8 mouse cellular contexts compared by ENCODE assay signal in the genomic region with DNA sequence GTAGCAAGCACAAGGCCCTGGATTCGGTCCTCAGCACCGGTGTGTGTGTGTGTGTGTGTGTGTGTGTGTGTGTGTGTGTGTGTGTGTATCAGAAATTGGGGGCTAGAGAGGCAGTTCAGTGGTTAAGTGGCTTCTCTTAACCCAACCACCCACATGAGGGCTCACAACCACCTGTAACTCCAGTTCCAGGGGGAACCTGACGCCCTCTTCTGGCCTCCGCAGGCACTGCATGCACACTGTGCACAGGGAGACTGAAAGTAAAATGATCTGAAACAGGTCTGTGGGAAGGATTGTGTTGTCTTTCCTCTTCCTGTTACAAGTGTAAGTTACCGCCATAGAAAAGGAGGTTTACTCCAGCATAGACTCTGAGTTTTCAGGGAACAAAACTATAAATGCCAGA. TPM values are rescaled to one million over a fixed set of nuclear protein-coding genes. Genes with fewer than 3 reads are reported as not detected.
DNase-seq lines count a peak whose midpoint lies in the region; ATAC-seq lines count a peak whose summit lies in the region.
"Had no signal": no experiment of that assay in that cellular context is flagged by ENCODE, and none has a peak within 500 bp of the region (broad histone marks: within the 10 kb centered on the region; RNA-seq: fewer than 3 reads in every experiment).

No protein-coding gene starts in this region.

- no peaks in the 10 kb centered on the region for H3K27me3 ChIP-seq in liver, embryonic 12.5 days (replicated peaks)
- H3K27me3 ChIP-seq in forebrain, embryonic 13.5 days, result peaks cover 5% of the 10 kb centered on the region; the same call in 1 of the 2 replicates
- H3K27me3 ChIP-seq: embryonic facial prominence, embryonic 15.5 days had no signal

- no peaks in the 10 kb centered on the region for H3K9me3 ChIP-seq in liver, embryonic 12.5 days (replicated peaks)
- no peaks in the 10 kb centered on the region for H3K9me3 ChIP-seq in forebrain, embryonic 13.5 days (replicated peaks)
- H3K9me3 ChIP-seq: embryonic facial prominence, embryonic 15.5 days had no signal

- H3K4me1 ChIP-seq in liver, embryonic 12.5 days, result peaks cover 74% of the 10 kb centered on the region
- peaks cover 61% of the 10 kb centered on the region for H3K4me1 ChIP-seq in brown adipose tissue, adult 24 weeks (ENCODE audit: control insufficient read depth, insufficient read depth, insufficient read length, low read length)
- peaks cover 34% of the 10 kb centered on the region for H3K4me1 ChIP-seq in forebrain, embryonic 13.5 days

- no peak overlapping the region for H3K9ac ChIP-seq in liver, embryonic 12.5 days
- no peak overlapping the region for H3K9ac ChIP-seq in forebrain, embryonic 13.5 days
- H3K9ac ChIP-seq: embryonic facial prominence, embryonic 15.5 days had no signal

- no peak overlapping the region for H3K4me3 ChIP-seq in liver, embryonic 12.5 days
- H3K4me3 ChIP-seq in brown adipose tissue, adult 24 weeks (ENCODE audit: insufficient read depth, low read depth, low read length), result no peak overlapping the region
- H3K4me3 ChIP-seq in forebrain, embryonic 13.5 days, result no peak overlapping the region
- H3K4me3 ChIP-seq: embryonic facial prominence, embryonic 15.5 days had no signal

- WGBS in liver, embryonic 12.5 days (ENCODE audit: insufficient replicate concordance), result 46% methylated on average over 5 of the region's 5 CpGs
- WGBS in forebrain, embryonic 13.5 days, result 54% methylated on average over 5 of the region's 5 CpGs

- no peak overlapping the region for H3K4me2 ChIP-seq in liver, embryonic 12.5 days
- no peak overlapping the region for H3K4me2 ChIP-seq in forebrain, embryonic 13.5 days
- H3K4me2 ChIP-seq: embryonic facial prominence, embryonic 15.5 days had no signal

- no peak overlapping the region for H3K27ac ChIP-seq in liver, embryonic 12.5 days
- peak overlapping the region; percentile 86 for H3K27ac ChIP-seq in brown adipose tissue, adult 24 weeks (replicated peaks; ENCODE audit: low read depth, low read length)
- no peak overlapping the region for H3K27ac ChIP-seq in forebrain, embryonic 13.5 days

- DNase-seq in liver, result peak; percentile 55
- DNase-seq in kidney, postnatal 4 days, result peak; percentile 66 to 70
- peak; percentile 64 to 85 for DNase-seq in spleen, postnatal 4 days (ENCODE audit: low spot score in 2 of 2)
- DNase-seq in urinary bladder, postnatal 25 days (ENCODE audit: low spot score), result no peak

- ATAC-seq in liver, embryonic 12.5 days, result no peak
- no peak for ATAC-seq in forebrain, embryonic 13.5 days

- H3K36me3 ChIP-seq in liver, embryonic 12.5 days, result no peaks in the 10 kb centered on the region
- H3K36me3 ChIP-seq in forebrain, embryonic 13.5 days (ENCODE audit: poor library complexity, severe bottlenecking), result no peaks in the 10 kb centered on the region
- H3K36me3 ChIP-seq: embryonic facial prominence, embryonic 15.5 days had no signal

RNA-seq across cellular contexts. Expression of gene Rassf3, which starts 49.0 kb away (rescaled TPM):
- 12.3 and 12.8 TPM in 2 replicates for polyA plus RNA-seq in liver, embryonic 12.5 days (2016; fragmentation: Nextera tagmentation; extraction: Ambion mirVana)
- 17.3 and 25.1 TPM in 2 replicates for polyA plus RNA-seq in brown adipose tissue, adult 24 weeks (2012; ENCODE audit: insufficient read depth, insufficient read length, missing spikeins)
- 3.5 and 3.7 TPM in 2 replicates for polyA plus RNA-seq in forebrain, embryonic 13.5 days (2015; fragmentation: Nextera tagmentation; extraction: Ambion mirVana)
